Mouse (Mus musculus) G1E (cell line): Measurements from ENCODE around the gene Enpp5. TPM values are rescaled to one million over a fixed set of nuclear protein-coding genes. Genes with fewer than 3 reads are reported as not detected.

ENCODE experiments used
- ATAC-seq: 2 replicates; pipeline ENCODE4 v1.8.0; 2016; ENCODE audit warnings: mild to moderate bottlenecking; ENCODE audit not compliant: insufficient number of reproducible peaks, poor library complexity, low FRiP score, severe bottlenecking; ENCODE audit errors: extremely low read depth
- DNase-seq: peaks from one replicate; pipeline ENCODE4 v3.0.0; 2012; ENCODE audit warnings: low spot score
- H3K27me3 ChIP-seq: 2 replicates; pipeline ENCODE4 v1.6.1; 2012; ENCODE audit warnings: mild to moderate bottlenecking, low read length, inconsistent platforms; ENCODE audit not compliant: insufficient read depth
- H3K36me3 ChIP-seq: replicated peaks from 2 replicates; pipeline ENCODE3; 2012; ENCODE audit warnings: mild to moderate bottlenecking, inconsistent platforms
- H3K4me1 ChIP-seq: 2 replicates; pipeline ENCODE4 v1.6.1; 2012; ENCODE audit warnings: low read depth, low read length, inconsistent platforms, mixed read lengths; ENCODE audit not compliant: insufficient read depth
- H3K4me3 ChIP-seq: 2 replicates; pipeline ENCODE4 v1.5.1; 2012; ENCODE audit warnings: low read depth, mild to moderate bottlenecking, inconsistent platforms, low read length, moderate library complexity, mixed read lengths
- H3K9me3 ChIP-seq: replicated peaks from 2 replicates; pipeline ENCODE4 v1.6.1; 2012; ENCODE audit warnings: inconsistent platforms
- CTCF ChIP-seq: IDR thresholded peaks from 2 replicates; pipeline ENCODE4 v1.5.1; 2012; ENCODE audit warnings: low read depth, low read length, inconsistent platforms, mixed read lengths
- GATA1 ChIP-seq: IDR thresholded peaks from 2 replicates; pipeline ENCODE4 v1.6.1; 2012; ENCODE audit warnings: borderline replicate concordance, low read length, inconsistent platforms, mixed read lengths
- GATA2 ChIP-seq: IDR thresholded peaks from 2 replicates; pipeline ENCODE4 v1.6.1; 2012; ENCODE audit warnings: low read depth, low read length, inconsistent platforms, borderline replicate concordance
- POLR2AphosphoS5 ChIP-seq: IDR thresholded peaks from 2 replicates; pipeline ENCODE4 v1.6.1; 2012; ENCODE audit warnings: low read depth, low read length, inconsistent platforms; ENCODE audit not compliant: insufficient replicate concordance
- TAL1 ChIP-seq: conservative IDR thresholded peaks from 2 replicates; pipeline ENCODE4 v1.6.1; 2012; ENCODE audit warnings: low read depth, low read length, inconsistent platforms, mixed read lengths
- polyA plus RNA-seq: library from polyadenylated mRNA; stranded (reverse); fragments of >175 nt; gene quantifications from 2 replicates; pipeline ENCODE4 v1.2.3, GENCODE M21; 2012
- total RNA-seq, 2 experiments: library from RNA; stranded (forward) in 1 of 2; stranded (reverse) in 1 of 2; fragments of 200-1000 nt in 1 of 2; fragments of >200 nt in 1 of 2; fragmentation: Nextera tagmentation in 1 of 2; gene quantifications; 2 replicates each; pipeline ENCODE4 v1.2.3; 2014 to 2017

Gene Enpp5
- total and polyA plus RNA-seq, 3 experiments, result 0.16 TPM; not detected in 2

GRCm38 (mm10) chr17:44068876-44069275 lies 9.7 kb upstream of the Enpp5 start:
- Histone ChIP-seq H3K27me3 (no peaks in the 10 kb centered on the region), H3K4me3 (no peak overlapping the region), H3K36me3 (no peaks in the 10 kb centered on the region), H3K4me1 (no peaks in the 10 kb centered on the region), H3K9me3 (peaks cover 30% of the 10 kb centered on the region)
- no peak for TF ChIP-seq GATA1
- no peak for TF ChIP-seq TAL1
- no peak for TF ChIP-seq CTCF
- TF ChIP-seq GATA2, result no peak
- TF ChIP-seq POLR2AphosphoS5, result no peak
- ATAC-seq, result no peak
- no peak for DNase-seq

DNA sequence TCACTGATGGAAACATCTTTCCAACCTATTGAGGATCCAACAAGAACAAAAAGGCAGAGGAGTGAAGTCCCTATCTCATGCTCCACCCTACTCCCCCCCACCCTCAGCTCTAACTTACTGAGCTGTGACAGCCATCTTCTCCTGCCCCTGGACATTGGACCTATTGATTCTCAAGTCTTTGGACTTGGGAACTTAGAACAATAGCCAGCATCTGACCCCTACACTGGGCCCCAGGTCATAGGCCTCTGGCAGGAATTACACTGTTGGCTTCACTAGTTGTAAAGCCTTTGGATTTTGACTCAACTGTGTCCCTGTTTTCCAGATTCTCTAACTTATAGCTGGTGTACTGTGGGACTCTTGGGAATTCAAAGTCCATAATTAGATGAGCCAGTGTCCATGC lies 6.9 kb upstream of the Enpp5 start:
- ATAC-seq (no peak), DNase-seq (no peak)
- H3K9me3 ChIP-seq, result peaks cover 40% of the 10 kb centered on the region
- H3K4me1 ChIP-seq, result no peaks in the 10 kb centered on the region
- no peak for TF ChIP-seq POLR2AphosphoS5
- TF ChIP-seq CTCF, result no peak
- TF ChIP-seq GATA2, result no peak
- no peak for TF ChIP-seq GATA1
- no peak for TF ChIP-seq TAL1
- H3K4me3 ChIP-seq, result no peak overlapping the region
- H3K36me3 ChIP-seq, result no peaks in the 10 kb centered on the region
- H3K27me3 ChIP-seq, result no peaks in the 10 kb centered on the region

DNA sequence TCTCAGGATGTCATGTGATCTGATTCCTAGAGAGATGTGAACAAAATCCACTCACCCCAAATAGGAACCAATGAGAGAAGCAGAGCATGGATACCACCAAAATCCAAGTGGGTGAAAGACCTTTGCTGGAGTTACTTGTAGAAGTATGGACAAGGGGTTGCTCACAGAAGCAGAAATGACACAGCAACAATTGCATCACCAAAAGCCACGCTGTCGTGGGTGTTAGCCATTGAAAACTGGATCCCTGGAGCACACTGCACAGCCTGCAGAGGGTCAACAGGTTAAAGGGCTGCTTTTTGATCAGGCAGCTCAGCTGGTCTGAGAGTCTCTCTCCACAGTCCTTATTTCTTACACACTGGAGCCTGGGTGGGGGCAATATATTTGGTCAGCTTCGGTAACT lies 3.0 kb upstream of the Enpp5 start:
- Histone ChIP-seq H3K9me3 (peaks cover 42% of the 10 kb centered on the region), H3K4me3 (no peak overlapping the region), H3K36me3 (no peaks in the 10 kb centered on the region), H3K27me3 (no peaks in the 10 kb centered on the region), H3K4me1 (no peaks in the 10 kb centered on the region)
- TF ChIP-seq TAL1 (no peak), GATA2 (no peak), POLR2AphosphoS5 (no peak), GATA1 (no peak), CTCF (no peak)
- ATAC-seq, result no peak
- DNase-seq, result no peak

- no peaks in the 10 kb centered on the region for H3K4me1 ChIP-seq
- H3K4me3 ChIP-seq, result no peak overlapping the region
- DNase-seq (no peak), ATAC-seq (no peak)
- no peaks in the 10 kb centered on the region for H3K27me3 ChIP-seq
- no peak for TF ChIP-seq TAL1
- TF ChIP-seq GATA2, result no peak
- TF ChIP-seq CTCF, result no peak
- TF ChIP-seq POLR2AphosphoS5, result no peak
- no peak for TF ChIP-seq GATA1
- peaks cover 46% of the 10 kb centered on the region for H3K9me3 ChIP-seq
- H3K36me3 ChIP-seq, result no peaks in the 10 kb centered on the region
These were observed 2.4 kb upstream of the Enpp5 start for GRCm38 (mm10) chr17:44076051-44076680.

DNA sequence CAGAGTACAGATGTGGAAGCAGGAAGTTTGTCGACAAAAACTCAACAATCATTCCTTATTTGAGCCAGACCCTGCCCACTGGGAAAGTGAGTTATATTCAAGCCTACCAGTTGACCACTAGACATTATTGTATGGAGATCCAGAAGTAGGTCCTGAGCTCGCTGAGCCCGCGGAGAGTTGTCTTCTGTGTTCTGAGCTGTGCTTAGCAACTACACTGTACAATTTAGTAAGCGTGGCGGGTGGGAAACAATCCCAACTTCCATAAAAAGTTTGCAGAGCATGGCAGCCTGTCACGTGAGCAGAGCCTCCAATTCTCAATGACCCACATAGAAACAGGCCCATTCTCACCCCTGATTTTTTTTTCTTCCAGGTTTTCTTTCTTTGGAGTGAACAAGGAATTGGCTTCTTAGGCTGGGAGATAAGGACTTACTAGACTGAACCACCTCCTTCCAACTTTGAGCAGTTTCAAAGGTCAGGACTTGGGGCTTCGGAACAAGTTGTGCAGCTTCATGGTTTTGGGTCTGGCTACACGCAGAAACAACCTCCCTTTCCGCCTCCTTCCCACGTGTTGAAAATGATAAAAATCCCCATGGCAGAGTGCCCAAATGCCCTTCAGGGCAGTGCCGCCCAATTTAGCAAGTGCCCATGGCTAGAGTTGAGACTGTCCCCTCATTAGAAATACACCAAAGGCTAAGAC lies 1.3 kb upstream of the Enpp5 start:
- no peak for ATAC-seq
- no peak for TF ChIP-seq CTCF
- TF ChIP-seq GATA1, result no peak
- no peak for TF ChIP-seq TAL1
- TF ChIP-seq POLR2AphosphoS5, result no peak
- no peak for TF ChIP-seq GATA2
- Histone ChIP-seq H3K4me3 (no peak overlapping the region), H3K36me3 (no peaks in the 10 kb centered on the region), H3K27me3 (no peaks in the 10 kb centered on the region), H3K4me1 (no peaks in the 10 kb centered on the region), H3K9me3 (peaks cover 47% of the 10 kb centered on the region)
- DNase-seq, result no peak

- H3K4me3 ChIP-seq, result no peak overlapping the region
- no peaks in the 10 kb centered on the region for H3K27me3 ChIP-seq
- no peak for DNase-seq
- H3K9me3 ChIP-seq, result peaks cover 46% of the 10 kb centered on the region
- H3K36me3 ChIP-seq, result no peaks in the 10 kb centered on the region
- TF ChIP-seq GATA2 (no peak), CTCF (no peak), POLR2AphosphoS5 (no peak), TAL1 (no peak), GATA1 (no peak)
- no peaks in the 10 kb centered on the region for H3K4me1 ChIP-seq
- no peak for ATAC-seq
These were observed 811 bp upstream of the Enpp5 start for GRCm38 (mm10) chr17:44077843-44078160.

- H3K4me3 ChIP-seq, result no peak overlapping the region
- no peak for ATAC-seq
- no peaks in the 10 kb centered on the region for H3K36me3 ChIP-seq
- H3K4me1 ChIP-seq, result no peaks in the 10 kb centered on the region
- DNase-seq, result no peak
- H3K9me3 ChIP-seq, result peaks cover 54% of the 10 kb centered on the region
- TF ChIP-seq TAL1 (no peak), CTCF (no peak), GATA1 (no peak), GATA2 (no peak), POLR2AphosphoS5 (no peak)
- H3K27me3 ChIP-seq, result no peaks in the 10 kb centered on the region
These were observed 4.5 kb downstream of the Enpp5 start for GRCm38 (mm10) chr17:44083156-44083555.
